ENCODE assay signal across 11 mouse cellular contexts in the genomic region with DNA sequence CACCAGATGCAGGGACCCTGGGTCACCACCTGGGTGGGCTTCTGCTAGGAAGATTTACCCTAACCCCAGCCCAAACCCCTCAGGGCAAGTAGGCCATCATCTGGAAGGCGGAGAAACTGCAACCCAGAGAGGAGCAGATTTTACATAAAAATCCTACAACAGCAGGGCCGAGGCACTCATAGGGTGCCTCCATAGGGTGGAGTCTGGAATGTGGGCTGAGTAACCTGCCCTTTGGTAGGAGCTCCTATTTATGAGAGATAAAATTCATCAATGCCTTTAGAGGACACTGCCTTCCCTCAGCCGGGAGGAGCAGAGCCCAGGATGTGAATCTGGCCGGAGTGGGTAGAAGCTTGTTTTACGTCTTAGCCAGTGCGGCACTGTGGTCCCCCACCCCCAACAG. TPM values are rescaled to one million over a fixed set of nuclear protein-coding genes. Genes with fewer than 3 reads are reported as not detected.
DNase-seq lines count a peak whose midpoint lies in the region; ATAC-seq and TF ChIP-seq lines count a peak whose summit lies in the region.
"Had no signal": no experiment of that assay in that cellular context is flagged by ENCODE, and none has a peak within 500 bp of the region (broad histone marks: within the 10 kb centered on the region; RNA-seq: fewer than 3 reads in every experiment).

No protein-coding gene starts in this region.

- H3K4me2 ChIP-seq in limb, embryonic 15.5 days, result no peak overlapping the region
- H3K4me2 ChIP-seq: midbrain, embryonic 12.5 days had no signal

- 87% methylated on average over 6 of the region's 6 CpGs for WGBS in thymus, adult 2 months
- WGBS in limb, embryonic 15.5 days, result 70% methylated on average over 6 of the region's 6 CpGs

- peak overlapping the region; percentile 24; the same call in 1 of the 2 replicates for H3K27ac ChIP-seq in thymus, adult 2 months (ENCODE audit: control insufficient read depth, insufficient read depth, low read length)
- H3K27ac ChIP-seq in limb, embryonic 15.5 days, result no peak overlapping the region
- H3K27ac ChIP-seq: midbrain, embryonic 12.5 days had no signal

- no peak for TF ChIP-seq CTCF in thymus, adult 2 months (IDR thresholded peaks at IDR 0.05; ENCODE audit: borderline replicate concordance, control insufficient read depth, extremely low read depth, insufficient read depth, low read length, poor library complexity)

- H3K4me1 ChIP-seq in thymus, adult 2 months (replicated peaks; ENCODE audit: control insufficient read depth, insufficient read depth, low read length), result peaks cover 13% of the 10 kb centered on the region
- H3K4me1 ChIP-seq in limb, embryonic 15.5 days, result peaks cover 27% of the 10 kb centered on the region

- H3K9ac ChIP-seq in limb, embryonic 15.5 days, result no peak overlapping the region
- H3K9ac ChIP-seq: midbrain, embryonic 12.5 days had no signal

- H3K9me3 ChIP-seq in limb, embryonic 15.5 days, result no peaks in the 10 kb centered on the region
- H3K9me3 ChIP-seq: midbrain, embryonic 12.5 days had no signal

- no peak for TF ChIP-seq POLR2A in thymus, adult 2 months (IDR thresholded peaks at IDR 0.05; ENCODE audit: control insufficient read depth, extremely low read depth, insufficient read depth, low read length, poor library complexity)

- DNase-seq in kidney, adult 18-20 months, result peak; percentile 31
- DNase-seq in kidney, postnatal 36 days, result no peak
- no peak for DNase-seq in thymus, adult 2 months
- no peak for DNase-seq in thymus, adult 18-20 months
- DNase-seq in cerebellum, adult 18-20 months, result no peak
- DNase-seq in layer of hippocampus, adult 9-11 months, result no peak
- DNase-seq: adrenal gland, postnatal 36 days; cerebellum, postnatal 10 days; thymus, postnatal 25 days had no signal

- H3K4me3 ChIP-seq in thymus, adult 2 months (ENCODE audit: control insufficient read depth, insufficient read depth, low read length), result no peak overlapping the region
- peak overlapping the region; percentile 9; the same call in 1 of the 2 replicates for H3K4me3 ChIP-seq in limb, embryonic 15.5 days
- H3K4me3 ChIP-seq: midbrain, embryonic 12.5 days had no signal

- H3K36me3 ChIP-seq in thymus, adult 2 months (ENCODE audit: control insufficient read depth, insufficient read depth, low read length), result no peaks in the 10 kb centered on the region
- peaks cover 27% of the 10 kb centered on the region for H3K36me3 ChIP-seq in limb, embryonic 15.5 days

- H3K27me3 ChIP-seq in thymus, adult 2 months (ENCODE audit: control insufficient read depth, insufficient read depth, low read length), result no peaks in the 10 kb centered on the region; the same call in 1 of the 2 replicates
- no peaks in the 10 kb centered on the region for H3K27me3 ChIP-seq in limb, embryonic 15.5 days

- ATAC-seq in limb, embryonic 15.5 days (ENCODE audit: insufficient number of reproducible peaks, low FRiP score, low TSS enrichment, low read depth), result no peak

RNA-seq across cellular contexts. Expression of a gene that starts 3.0 kb away (rescaled TPM):
- polyA plus RNA-seq in thymus, adult 2 months (2012; rRNA removed), result 34.5 and 39.6 TPM in 2 replicates
- polyA plus RNA-seq in limb, embryonic 15.5 days (2015; fragmentation: Nextera tagmentation; extraction: Ambion mirVana), result 9.7 and 13.9 TPM in 2 replicates

RNA-seq across cellular contexts. Expression of a gene that starts 9.2 kb away (rescaled TPM):
- polyA plus RNA-seq in thymus, adult 2 months (2012; rRNA removed), result 30.5 and 43.6 TPM in 2 replicates
- 24.2 and 24.7 TPM in 2 replicates for polyA plus RNA-seq in limb, embryonic 15.5 days (2015; fragmentation: Nextera tagmentation; extraction: Ambion mirVana)

RNA-seq across cellular contexts. Expression of a gene that starts 39.3 kb away (rescaled TPM):
- 23.6 and 25.5 TPM in 2 replicates for polyA plus RNA-seq in thymus, adult 2 months (2012; rRNA removed)
- 8.8 and 10.1 TPM in 2 replicates for polyA plus RNA-seq in limb, embryonic 15.5 days (2015; fragmentation: Nextera tagmentation; extraction: Ambion mirVana)

RNA-seq across cellular contexts. Expression of a gene that starts 41.5 kb away (rescaled TPM):
- polyA plus RNA-seq in thymus, adult 2 months (2012; rRNA removed), result 0.91 and 1.2 TPM in 2 replicates
- polyA plus RNA-seq in limb, embryonic 15.5 days (2015; fragmentation: Nextera tagmentation; extraction: Ambion mirVana), result 0.60 and 0.74 TPM in 2 replicates
